ENCODE assay signal across 12 mouse cellular contexts in the genomic region with DNA sequence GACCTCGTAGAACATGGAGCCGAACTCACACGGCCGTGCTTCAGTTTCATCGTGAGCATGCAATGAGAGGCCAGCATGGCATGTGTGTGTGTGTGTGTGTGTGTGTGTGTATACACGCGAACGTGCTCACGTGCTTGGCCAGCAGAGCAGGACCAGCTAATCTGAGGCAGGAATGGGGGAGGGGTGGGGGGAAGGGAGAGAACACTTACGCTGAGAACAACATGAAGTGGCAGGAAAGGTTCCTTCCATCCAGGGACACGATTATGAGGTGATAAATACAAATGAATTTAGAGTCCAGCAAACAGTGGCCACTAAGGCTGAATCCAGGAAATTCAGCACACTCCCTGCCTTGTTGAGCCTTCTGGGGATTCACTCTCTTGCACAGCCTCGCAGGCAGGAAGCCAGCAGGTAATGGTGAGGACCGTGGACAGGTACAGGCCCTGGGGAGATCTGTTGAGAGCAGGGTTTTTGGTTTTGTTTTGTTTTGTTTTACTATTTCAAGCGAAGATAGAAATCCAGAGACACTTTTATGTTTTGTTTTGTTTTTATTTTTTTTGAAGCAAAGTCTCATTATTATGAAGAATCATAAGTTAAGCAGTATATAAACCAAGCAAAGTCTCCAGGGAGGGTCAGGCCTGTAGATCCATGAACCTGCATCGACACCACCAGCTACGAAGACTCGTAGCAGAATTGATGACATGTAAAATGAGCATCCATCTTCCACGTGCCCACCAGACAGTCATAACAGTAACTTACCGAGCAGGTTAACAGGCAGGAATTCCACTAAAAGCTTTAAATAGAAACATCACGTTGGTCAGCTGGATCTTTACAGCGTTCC.
DNase-seq lines count a peak whose midpoint lies in the region; ATAC-seq and TF ChIP-seq lines count a peak whose summit lies in the region.
"Had no signal": no experiment of that assay in that cellular context is flagged by ENCODE, and none has a peak within 500 bp of the region (broad histone marks: within the 10 kb centered on the region; RNA-seq: fewer than 3 reads in every experiment).

No protein-coding gene starts in this region.

- H3K36me3 ChIP-seq in heart, embryonic 15.5 days = no peaks in the 10 kb centered on the region
- H3K36me3 ChIP-seq in heart, adult 2 months (ENCODE audit: control insufficient read depth, insufficient read depth, low read length) = no peaks in the 10 kb centered on the region
- no peaks in the 10 kb centered on the region for H3K36me3 ChIP-seq in embryonic facial prominence, embryonic 10.5 days (replicated peaks)
- H3K36me3 ChIP-seq: liver, embryonic 15.5 days had no signal

- no peak overlapping the region for H3K4me3 ChIP-seq in heart, embryonic 15.5 days
- H3K4me3 ChIP-seq in heart, adult 2 months = no peak overlapping the region
- H3K4me3 ChIP-seq in embryonic facial prominence, embryonic 10.5 days = no peak overlapping the region
- H3K4me3 ChIP-seq: liver, embryonic 15.5 days had no signal

- H3K27ac ChIP-seq in heart, embryonic 15.5 days = no peak overlapping the region
- H3K27ac ChIP-seq in heart, adult 2 months = no peak overlapping the region
- 0 out of 2 replicates have a peak overlapping the region, but pooled peaks have one; percentile 51 for H3K27ac ChIP-seq in embryonic facial prominence, embryonic 10.5 days (replicated peaks)
- H3K27ac ChIP-seq: liver, embryonic 15.5 days had no signal

- H3K9ac ChIP-seq in heart, embryonic 15.5 days = no peak overlapping the region
- no peak overlapping the region for H3K9ac ChIP-seq in heart, adult 2 months (ENCODE audit: low read depth, low read length)
- H3K9ac ChIP-seq: liver, embryonic 15.5 days had no signal

- no peaks in the 10 kb centered on the region for H3K27me3 ChIP-seq in heart, embryonic 15.5 days
- no peaks in the 10 kb centered on the region for H3K27me3 ChIP-seq in heart, adult 2 months (ENCODE audit: control insufficient read depth, insufficient read depth, low read length)
- H3K27me3 ChIP-seq in embryonic facial prominence, embryonic 10.5 days (replicated peaks; ENCODE audit: low read depth, poor library complexity, severe bottlenecking) = peaks cover 23% of the 10 kb centered on the region
- H3K27me3 ChIP-seq: liver, embryonic 15.5 days had no signal

- H3K79me2 ChIP-seq in heart, adult 2 months (replicated peaks; ENCODE audit: control insufficient read depth, insufficient read depth, low read length) = no peaks in the 10 kb centered on the region

- no peak for DNase-seq in heart, adult 2 months
- peak; percentile 47 for DNase-seq in embryonic facial prominence, embryonic 10.5 days (ENCODE audit: low spot score)
- DNase-seq in kidney, postnatal 36 days = peak; percentile 15 to 17
- DNase-seq in lung, postnatal 14 days = peak; percentile 55
- DNase-seq in spleen, adult 18-20 months = no peak
- no peak for DNase-seq in ovary, adult 18-20 months (ENCODE audit: low spot score)
- no peak for DNase-seq in adrenal gland, adult 8-10 months
- DNase-seq: right cerebral cortex, postnatal 4 days; thymus, postnatal 25 days had no signal

- no peak for TF ChIP-seq EP300 in heart, adult 2 months (IDR thresholded peaks at IDR 0.05; ENCODE audit: insufficient read depth, low read depth, low read length)

- WGBS in heart, embryonic 15.5 days = 42% methylated on average over 21 of the region's 21 CpGs
- WGBS in heart, adult 2 months = 54% methylated on average over 21 of the region's 21 CpGs
- WGBS in embryonic facial prominence, embryonic 10.5 days = 65% methylated on average over 21 of the region's 21 CpGs

- H3K9me3 ChIP-seq in heart, embryonic 15.5 days (replicated peaks) = no peaks in the 10 kb centered on the region
- no peaks in the 10 kb centered on the region for H3K9me3 ChIP-seq in embryonic facial prominence, embryonic 10.5 days
- H3K9me3 ChIP-seq: liver, embryonic 15.5 days had no signal

- no peak for TF ChIP-seq POLR2A in heart, adult 2 months (IDR thresholded peaks at IDR 0.05; ENCODE audit: insufficient read depth, low read depth, low read length)

- peak overlapping the region; percentile 4; the same call in 1 of the 2 replicates for H3K4me2 ChIP-seq in heart, embryonic 15.5 days
- H3K4me2 ChIP-seq: liver, embryonic 15.5 days had no signal

- ATAC-seq in heart, embryonic 15.5 days (replicated peaks; ENCODE audit: insufficient number of reproducible peaks, insufficient read depth, low FRiP score, low read depth) = no peak
- ATAC-seq: forebrain, embryonic 14.5 days had no signal

- H3K4me1 ChIP-seq in heart, embryonic 15.5 days (replicated peaks) = peaks cover 13% of the 10 kb centered on the region
- no peaks in the 10 kb centered on the region for H3K4me1 ChIP-seq in heart, adult 2 months (ENCODE audit: control insufficient read depth, insufficient read depth, low read length)
- peaks cover 59% of the 10 kb centered on the region for H3K4me1 ChIP-seq in embryonic facial prominence, embryonic 10.5 days

- intact Hi-C loops in heart, adult 2 months (cut with DNase I) = no loop called here

- TF ChIP-seq CTCF in heart, adult 2 months (IDR thresholded peaks at IDR 0.05) = no peak

Comparison
In these comparisons a context has a peak if more than half of its experiments do, and no peak if none do; other contexts are left out.
1. DNase-seq: peak in embryonic facial prominence, embryonic 10.5 days (single experiment), kidney, postnatal 36 days (2 of 2) and lung, postnatal 14 days (single experiment); none in heart, adult 2 months (0 of 2), spleen, adult 18-20 months (0 of 2), ovary, adult 18-20 months (single experiment) and adrenal gland, adult 8-10 months (single experiment).